In genomic region chr9:57269384-57269783, GRCm38 (mm10) we compare ENCODE assay signal across 40 mouse cellular contexts. TPM values are rescaled to one million over a fixed set of nuclear protein-coding genes. Genes with fewer than 3 reads are reported as not detected.
DNase-seq lines count a peak whose midpoint lies in the region; ATAC-seq and TF ChIP-seq lines count a peak whose summit lies in the region.
"Had no signal": no experiment of that assay in that cellular context is flagged by ENCODE, and none has a peak within 500 bp of the region (broad histone marks: within the 10 kb centered on the region; RNA-seq: fewer than 3 reads in every experiment).

No protein-coding gene starts in this region.

- TF ChIP-seq CTCF in midbrain, postnatal 0 days (IDR thresholded peaks at IDR 0.05) = no peak

- H3K4me1 ChIP-seq in embryonic facial prominence, embryonic 13.5 days = peaks cover 20% of the 10 kb centered on the region
- peaks cover 96% of the 10 kb centered on the region for H3K4me1 ChIP-seq in embryonic facial prominence, embryonic 10.5 days
- H3K4me1 ChIP-seq in heart, embryonic 10.5 days = peaks cover 91% of the 10 kb centered on the region
- peaks cover 9% of the 10 kb centered on the region for H3K4me1 ChIP-seq in midbrain, embryonic 11.5 days (ENCODE audit: control insufficient read depth, insufficient read depth, low read length)
- H3K4me1 ChIP-seq in midbrain, postnatal 0 days (ENCODE audit: insufficient read depth, low read length) = 0 out of 2 replicates have a peak, but pooled peaks cover 4% of the 10 kb centered on the region

- H3K9me3 ChIP-seq in embryonic facial prominence, embryonic 13.5 days = no peaks in the 10 kb centered on the region
- H3K9me3 ChIP-seq in embryonic facial prominence, embryonic 10.5 days = no peaks in the 10 kb centered on the region
- no peaks in the 10 kb centered on the region for H3K9me3 ChIP-seq in heart, embryonic 10.5 days
- no peaks in the 10 kb centered on the region for H3K9me3 ChIP-seq in midbrain, embryonic 11.5 days (ENCODE audit: control insufficient read depth, low read length)
- no peaks in the 10 kb centered on the region for H3K9me3 ChIP-seq in midbrain, postnatal 0 days (ENCODE audit: low read length)
- H3K9me3 ChIP-seq: embryonic facial prominence, embryonic 15.5 days; heart, embryonic 12.5 days; hindbrain, embryonic 15.5 days; limb, embryonic 13.5 days; neural tube, embryonic 13.5 days had no signal

- H3K4me3 ChIP-seq in embryonic facial prominence, embryonic 13.5 days = no peak overlapping the region
- H3K4me3 ChIP-seq in embryonic facial prominence, embryonic 10.5 days = no peak overlapping the region
- no peak overlapping the region for H3K4me3 ChIP-seq in heart, embryonic 10.5 days
- H3K4me3 ChIP-seq in midbrain, embryonic 11.5 days (ENCODE audit: low read depth, low read length) = no peak overlapping the region
- no peak overlapping the region for H3K4me3 ChIP-seq in midbrain, postnatal 0 days (ENCODE audit: low read depth, low read length)
- H3K4me3 ChIP-seq: embryonic facial prominence, embryonic 15.5 days; heart, embryonic 12.5 days; hindbrain, embryonic 15.5 days; limb, embryonic 13.5 days; neural tube, embryonic 13.5 days had no signal

- ATAC-seq in embryonic facial prominence, embryonic 13.5 days (ENCODE audit: insufficient number of reproducible peaks, insufficient read depth, low FRiP score, low TSS enrichment, low read depth) = no peak
- ATAC-seq in midbrain, embryonic 11.5 days (ENCODE audit: low FRiP score) = no peak
- ATAC-seq in midbrain, postnatal 0 days (ENCODE audit: low FRiP score) = no peak

- H3K27me3 ChIP-seq in embryonic facial prominence, embryonic 13.5 days = no peaks in the 10 kb centered on the region; the same call in 1 of the 2 replicates
- H3K27me3 ChIP-seq in embryonic facial prominence, embryonic 10.5 days (replicated peaks; ENCODE audit: low read depth, poor library complexity, severe bottlenecking) = peaks cover 48% of the 10 kb centered on the region
- H3K27me3 ChIP-seq in heart, embryonic 10.5 days (ENCODE audit: insufficient read depth, poor library complexity, severe bottlenecking) = peaks cover 27% of the 10 kb centered on the region
- H3K27me3 ChIP-seq in midbrain, embryonic 11.5 days (ENCODE audit: control insufficient read depth, insufficient read depth, low read length) = no peaks in the 10 kb centered on the region
- no peaks in the 10 kb centered on the region for H3K27me3 ChIP-seq in midbrain, postnatal 0 days (ENCODE audit: insufficient read depth, low read length)
- H3K27me3 ChIP-seq: CH12.LX had no signal

- no peak overlapping the region for H3K27ac ChIP-seq in embryonic facial prominence, embryonic 13.5 days
- H3K27ac ChIP-seq in embryonic facial prominence, embryonic 10.5 days (replicated peaks) = no peak overlapping the region
- 0 out of 2 replicates have a peak overlapping the region, but pooled peaks have one; percentile 22 for H3K27ac ChIP-seq in heart, embryonic 10.5 days
- no peak overlapping the region for H3K27ac ChIP-seq in midbrain, embryonic 11.5 days (ENCODE audit: low read depth, low read length)
- H3K27ac ChIP-seq in midbrain, postnatal 0 days (ENCODE audit: low read depth, low read length) = no peak overlapping the region
- H3K27ac ChIP-seq: embryonic facial prominence, embryonic 15.5 days; hindbrain, embryonic 15.5 days; kidney, postnatal 0 days; limb, embryonic 13.5 days; neural tube, embryonic 13.5 days; stomach, postnatal 0 days had no signal

- H3K4me2 ChIP-seq in embryonic facial prominence, embryonic 13.5 days = no peak overlapping the region
- no peak overlapping the region for H3K4me2 ChIP-seq in midbrain, embryonic 11.5 days
- H3K4me2 ChIP-seq in midbrain, postnatal 0 days (ENCODE audit: low read depth, low read length, poor library complexity, severe bottlenecking) = no peak overlapping the region
- H3K4me2 ChIP-seq: embryonic facial prominence, embryonic 15.5 days; heart, embryonic 12.5 days; hindbrain, embryonic 15.5 days; limb, embryonic 13.5 days; liver, embryonic 11.5 days; neural tube, embryonic 13.5 days had no signal

- H3K9ac ChIP-seq in embryonic facial prominence, embryonic 13.5 days = 0 out of 2 replicates have a peak overlapping the region, but pooled peaks have one; percentile 8
- no peak overlapping the region for H3K9ac ChIP-seq in midbrain, embryonic 11.5 days (ENCODE audit: low read length)
- H3K9ac ChIP-seq in midbrain, postnatal 0 days (replicated peaks; ENCODE audit: low read length, poor library complexity, severe bottlenecking) = no peak overlapping the region
- H3K9ac ChIP-seq: embryonic facial prominence, embryonic 15.5 days; heart, embryonic 12.5 days; hindbrain, embryonic 15.5 days; limb, embryonic 13.5 days; neural tube, embryonic 13.5 days had no signal

- H3K36me3 ChIP-seq in embryonic facial prominence, embryonic 13.5 days = no peaks in the 10 kb centered on the region
- no peaks in the 10 kb centered on the region for H3K36me3 ChIP-seq in embryonic facial prominence, embryonic 10.5 days (replicated peaks)
- no peaks in the 10 kb centered on the region for H3K36me3 ChIP-seq in heart, embryonic 10.5 days
- no peaks in the 10 kb centered on the region for H3K36me3 ChIP-seq in midbrain, embryonic 11.5 days (ENCODE audit: control insufficient read depth, insufficient read depth, low read length)
- H3K36me3 ChIP-seq in midbrain, postnatal 0 days (ENCODE audit: insufficient read depth, low read length) = no peaks in the 10 kb centered on the region
- H3K36me3 ChIP-seq: embryonic facial prominence, embryonic 15.5 days; heart, embryonic 12.5 days; hindbrain, embryonic 15.5 days; limb, embryonic 13.5 days; neural tube, embryonic 13.5 days had no signal

- 35% methylated on average over 1 of the region's 1 CpGs for WGBS in embryonic facial prominence, embryonic 13.5 days
- 31% methylated on average over 1 of the region's 1 CpGs for WGBS in embryonic facial prominence, embryonic 10.5 days
- 12% methylated on average over 1 of the region's 1 CpGs for whole genome bisulfite sequencing in heart, embryonic 10.5 days
- 38% methylated on average over 1 of the region's 1 CpGs for WGBS in midbrain, embryonic 11.5 days
- 25% methylated on average over 1 of the region's 1 CpGs for WGBS in midbrain, postnatal 0 days

- DNase-seq in embryonic facial prominence, embryonic 10.5 days (ENCODE audit: low spot score) = no peak
- no peak for DNase-seq in heart, embryonic 10.5 days (ENCODE audit: low spot score)
- DNase-seq in heart, postnatal 4 days = no peak
- DNase-seq in midbrain, embryonic 11.5 days (ENCODE audit: low spot score, missing footprints) = peak; percentile 68
- no peak for DNase-seq in midbrain, postnatal 0 days (ENCODE audit: low spot score)
- DNase-seq in urinary bladder, adult 2 months (ENCODE audit: low spot score) = no peak
- DNase-seq: adrenal gland, adult 2 months; adrenal gland, postnatal 36 days; cerebellum, adult 18-20 months; gastrocnemius, postnatal 36 days; heart, adult 18-20 months; kidney, adult 2 months; kidney, postnatal 4 days; lung, adult 18-20 months; lung, postnatal 14 days; right cerebral cortex, postnatal 4 days had no signal

RNA-seq across cellular contexts. Expression of gene 1700017B05Rik, which starts 7.0 kb away (rescaled TPM):
- polyA plus RNA-seq in embryonic facial prominence, embryonic 13.5 days (2015; fragmentation: Nextera tagmentation; extraction: Ambion mirVana) = 18.1 and 18.8 TPM in 2 replicates
- 15.6 and 16.8 TPM in 2 replicates for polyA plus RNA-seq in embryonic facial prominence, embryonic 10.5 days (2016; fragmentation: Nextera tagmentation; extraction: Ambion mirVana)
- polyA plus RNA-seq in heart, embryonic 10.5 days (2016; fragmentation: Nextera tagmentation; extraction: Ambion mirVana) = 22.7 and 31.3 TPM in 2 replicates
- 10 to 100 TPM; 21.6 to 26.6 TPM for total RNA-seq in heart, postnatal 4 days (2021)
- 6.4 and 9.3 TPM in 2 replicates for polyA plus RNA-seq in midbrain, embryonic 11.5 days (2014; fragmentation: Nextera tagmentation; extraction: Ambion mirVana)
- 10.9 and 13.0 TPM in 2 replicates for total RNA-seq in midbrain, postnatal 0 days (2014; rRNA removed)
- 4.5 and 5.0 TPM in 2 replicates for polyA plus RNA-seq in midbrain, postnatal 0 days (2015; fragmentation: Nextera tagmentation; extraction: Ambion mirVana)
- 4.6 and 10.7 TPM in 2 replicates for polyA plus RNA-seq in urinary bladder, adult 2 months (2012; rRNA removed)

RNA-seq across cellular contexts. Expression of gene Trcg1, which starts 33.0 kb away (rescaled TPM):
- not detected in 2 replicates for polyA plus RNA-seq in embryonic facial prominence, embryonic 13.5 days (2015; fragmentation: Nextera tagmentation; extraction: Ambion mirVana)
- polyA plus RNA-seq in embryonic facial prominence, embryonic 10.5 days (2016; fragmentation: Nextera tagmentation; extraction: Ambion mirVana) = 0.07 TPM in 1 of 2 replicates, not detected in the other
- not detected in 2 replicates for polyA plus RNA-seq in heart, embryonic 10.5 days (2016; fragmentation: Nextera tagmentation; extraction: Ambion mirVana)
- total RNA-seq in heart, postnatal 4 days (2021) = not detected
- not detected in 2 replicates for polyA plus RNA-seq in midbrain, embryonic 11.5 days (2014; fragmentation: Nextera tagmentation; extraction: Ambion mirVana)
- total RNA-seq in midbrain, postnatal 0 days (2014; rRNA removed) = not detected in 2 replicates
- not detected in 2 replicates for polyA plus RNA-seq in midbrain, postnatal 0 days (2015; fragmentation: Nextera tagmentation; extraction: Ambion mirVana)
- polyA plus RNA-seq in urinary bladder, adult 2 months (2012; rRNA removed) = not detected in 2 replicates
- total RNA-seq: adrenal gland, adult 2 months; adrenal gland, postnatal 36 days; CH12.LX; common myeloid progenitor, adult 5-6 weeks; ES-E14; gastrocnemius, postnatal 36 days; heart, adult 18-20 months; hematopoietic stem cell, adult 5-6 weeks; layer of hippocampus, adult 8-10 months; layer of hippocampus, postnatal 25 days; left cerebral cortex, adult 8-10 months; left cerebral cortex, postnatal 36 days had no signal
- polyA plus RNA-seq: activated CD4-positive, CD25-positive, alpha-beta regulatory T cell, adult 4 months; adrenal gland, adult 2 months; brain, embryonic 14.5 days; C2C12; embryonic facial prominence, embryonic 15.5 days; heart, embryonic 12.5 days; heart, postnatal 0 days; hindbrain, embryonic 15.5 days; intestine, embryonic 14.5 days; kidney, adult 2 months; limb, embryonic 13.5 days; liver, embryonic 11.5 days; neural tube, embryonic 13.5 days; spleen, adult 2 months; stomach, postnatal 0 days; thymus, postnatal 0 days had no signal
